Mouse (Mus musculus) heart, embryonic 15.5 days (tissue): ENCODE measurements around the gene Bicd2. TPM values are rescaled to one million over a fixed set of nuclear protein-coding genes. Genes with fewer than 3 reads are reported as not detected.
"Not testable (repeated sequence)": the region's sequence is repeated elsewhere in the genome, so short reads cannot be mapped to it uniquely, and the experiment has no call there.

Source experiments
- ATAC-seq: fragments of 200-750 bp; cut with Nextera tagmentation; replicated peaks from 2 replicates; pipeline ENCODE4 v1.8.0; 2017; ENCODE audit warnings: low read depth, moderate TSS enrichment; ENCODE audit not compliant: insufficient number of reproducible peaks, insufficient read depth, low FRiP score
- H3K27ac ChIP-seq: fragments of 300-500 bp; sonication (generic); 2 replicates; pipeline ENCODE4 v1.5.1; 2015; ENCODE audit warnings: mild to moderate bottlenecking, inconsistent platforms
- H3K27me3 ChIP-seq: fragments of 300-500 bp; sonication (generic); 2 replicates; pipeline ENCODE4 v1.6.1; 2015; ENCODE audit warnings: inconsistent platforms
- H3K36me3 ChIP-seq: fragments of 300-500 bp; sonication (generic); 2 replicates; pipeline ENCODE4 v1.6.1; 2015; ENCODE audit warnings: mild to moderate bottlenecking, inconsistent platforms
- H3K4me1 ChIP-seq: fragments of 300-500 bp; sonication (generic); replicated peaks from 2 replicates; pipeline ENCODE4 v1.6.1; 2015; ENCODE audit warnings: inconsistent platforms
- H3K4me2 ChIP-seq: fragments of 300-500 bp; sonication (generic); 2 replicates; pipeline ENCODE4 v1.6.1; 2015; ENCODE audit warnings: inconsistent platforms, mild to moderate bottlenecking, moderate library complexity
- H3K4me3 ChIP-seq: fragments of 300-500 bp; sonication (generic); 2 replicates; pipeline ENCODE4 v1.5.1; 2015; ENCODE audit warnings: mild to moderate bottlenecking, inconsistent platforms
- H3K9ac ChIP-seq: fragments of 300-500 bp; sonication (generic); 2 replicates; pipeline ENCODE4 v1.6.1; 2015; ENCODE audit warnings: mild to moderate bottlenecking, inconsistent platforms
- H3K9me3 ChIP-seq: fragments of 300-500 bp; sonication (generic); replicated peaks from 2 replicates; pipeline ENCODE4 v1.6.1; 2016; ENCODE audit warnings: inconsistent platforms
- WGBS: fragments of 180-500 bp; shearing (Covaris S2); methylation state at CpG from one replicate; pipeline ENCODE4 v1.1.7; 2015; ENCODE audit warnings: mixed read lengths; 5-methylcytosine and 5-hydroxymethylcytosine counted together
- polyA plus RNA-seq: library from polyadenylated mRNA; unstranded; fragments of >200 nt; fragmentation: Nextera tagmentation; extraction: Ambion mirVana; gene quantifications from 2 replicates; pipeline ENCODE4 v1.2.1, GENCODE M21; 2015

Gene Bicd2
- polyA plus RNA-seq, 1 experiment from 2014 or later: 47.4 TPM

GRCm38 (mm10) chr13:49362804-49363203 lies 21.4 kb downstream of the Bicd2 start:
- no peak for ATAC-seq
- H3K27me3 ChIP-seq: no peaks in the 10 kb centered on the region
- H3K27ac ChIP-seq: peak overlapping the region; percentile 87
- H3K36me3 ChIP-seq: no peaks in the 10 kb centered on the region
- H3K4me1 ChIP-seq: peaks cover 68% of the 10 kb centered on the region
- H3K9ac ChIP-seq: no peak overlapping the region
- no peaks in the 10 kb centered on the region for H3K9me3 ChIP-seq
- no peak overlapping the region for H3K4me2 ChIP-seq
- WGBS: 65% methylated on average over 2 of the region's 2 CpGs
- no peak overlapping the region for H3K4me3 ChIP-seq

- 68% methylated on average over 2 of the region's 2 CpGs for WGBS
- H3K9me3 ChIP-seq: no peaks in the 10 kb centered on the region
- no peak overlapping the region for H3K4me3 ChIP-seq
- no peaks in the 10 kb centered on the region for H3K27me3 ChIP-seq
- peaks cover 83% of the 10 kb centered on the region for H3K4me1 ChIP-seq
- H3K36me3 ChIP-seq: peaks cover 4% of the 10 kb centered on the region; the same call in 1 of the 2 replicates
- H3K4me2 ChIP-seq: no peak overlapping the region
- no peak for ATAC-seq
- no peak overlapping the region for H3K27ac ChIP-seq
- H3K9ac ChIP-seq: no peak overlapping the region
Observed at GRCm38 (mm10) chr13:49364716-49365115, 23.3 kb downstream of the Bicd2 start.

- Histone ChIP-seq H3K4me3 (no peak overlapping the region), H3K4me1 (peaks cover 84% of the 10 kb centered on the region), H3K27ac (no peak overlapping the region), H3K27me3 (no peaks in the 10 kb centered on the region), H3K36me3 (peaks cover 10% of the 10 kb centered on the region; the same call in 1 of the 2 replicates), H3K4me2 (no peak overlapping the region), H3K9me3 (no peaks in the 10 kb centered on the region), H3K9ac (no peak overlapping the region)
- no peak for ATAC-seq
- 68% methylated on average over 4 of the region's 4 CpGs for WGBS
Observed at GRCm38 (mm10) chr13:49367657-49368440, 26.5 kb downstream of the Bicd2 start.

GRCm38 (mm10) chr13:49369404-49369803 lies 28.0 kb downstream of the Bicd2 start:
- no peak for ATAC-seq
- Histone ChIP-seq H3K4me3 (no peak overlapping the region), H3K9ac (no peak overlapping the region), H3K4me1 (peaks cover 72% of the 10 kb centered on the region), H3K36me3 (peaks cover 10% of the 10 kb centered on the region; the same call in 1 of the 2 replicates), H3K27me3 (no peaks in the 10 kb centered on the region), H3K4me2 (no peak overlapping the region), H3K27ac (no peak overlapping the region), H3K9me3 (no peaks in the 10 kb centered on the region)
- 84% methylated on average over 10 of the region's 10 CpGs for WGBS

- H3K4me1 ChIP-seq: peaks cover 67% of the 10 kb centered on the region
- H3K4me3 ChIP-seq, H3K9me3 ChIP-seq, H3K27me3 ChIP-seq, ATAC-seq, H3K4me2 ChIP-seq, H3K9ac ChIP-seq: not testable (repeated sequence)
- 67% methylated on average over 6 of the region's 6 CpGs for WGBS
- H3K27ac ChIP-seq: peak overlapping the region; percentile 84
- peaks cover 13% of the 10 kb centered on the region for H3K36me3 ChIP-seq
Observed at GRCm38 (mm10) chr13:49370216-49370615, 28.8 kb downstream of the Bicd2 start.

- WGBS: 48% methylated on average over 5 of the region's 5 CpGs
- ATAC-seq, H3K9ac ChIP-seq, H3K4me3 ChIP-seq, H3K9me3 ChIP-seq, H3K4me2 ChIP-seq, H3K27me3 ChIP-seq: not testable (repeated sequence)
- Histone ChIP-seq H3K36me3 (peaks cover 17% of the 10 kb centered on the region), H3K4me1 (peaks cover 65% of the 10 kb centered on the region), H3K27ac (peak overlapping the region; percentile 84)
Observed at GRCm38 (mm10) chr13:49370916-49371315, 29.5 kb downstream of the Bicd2 start.

- Histone ChIP-seq H3K27me3 (no peaks in the 10 kb centered on the region), H3K27ac (peak overlapping the region; percentile 84), H3K9ac (no peak overlapping the region), H3K4me2 (no peak overlapping the region), H3K9me3 (no peaks in the 10 kb centered on the region), H3K36me3 (peaks cover 22% of the 10 kb centered on the region), H3K4me1 (peaks cover 61% of the 10 kb centered on the region), H3K4me3 (no peak overlapping the region)
- ATAC-seq: peak; percentile 90
- 33% methylated on average over 3 of the region's 3 CpGs for WGBS
Observed at GRCm38 (mm10) chr13:49371428-49371899, 30.1 kb downstream of the Bicd2 start.

GRCm38 (mm10) chr13:49372370-49373060 lies 31.1 kb downstream of the Bicd2 start:
- no peaks in the 10 kb centered on the region for H3K27me3 ChIP-seq
- no peaks in the 10 kb centered on the region for H3K9me3 ChIP-seq
- peaks cover 55% of the 10 kb centered on the region for H3K4me1 ChIP-seq
- peaks cover 33% of the 10 kb centered on the region for H3K36me3 ChIP-seq
- no peak overlapping the region for H3K4me3 ChIP-seq
- H3K27ac ChIP-seq: peak overlapping the region; percentile 84
- H3K4me2 ChIP-seq: no peak overlapping the region
- no peak overlapping the region for H3K9ac ChIP-seq
- 79% methylated on average over 9 of the region's 9 CpGs for WGBS
- ATAC-seq: no peak

GRCm38 (mm10) chr13:49374304-49374703 lies 32.9 kb downstream of the Bicd2 start:
- H3K4me1 ChIP-seq: peaks cover 39% of the 10 kb centered on the region
- 72% methylated on average over 6 of the region's 6 CpGs for WGBS
- no peaks in the 10 kb centered on the region for H3K27me3 ChIP-seq

GRCm38 (mm10) chr13:49374730-49375129 lies 33.3 kb downstream of the Bicd2 start:
- no peak for ATAC-seq

More at GRCm38 (mm10) chr13:49374304-49374703, 32.9 kb downstream of the Bicd2 start:
- H3K9ac ChIP-seq: no peak overlapping the region
- H3K4me3 ChIP-seq: no peak overlapping the region
- no peak for ATAC-seq
- H3K4me2 ChIP-seq: no peak overlapping the region
- no peak overlapping the region for H3K27ac ChIP-seq
- H3K9me3 ChIP-seq: no peaks in the 10 kb centered on the region
- H3K36me3 ChIP-seq: peaks cover 50% of the 10 kb centered on the region

GRCm38 (mm10) chr13:49377608-49378007 lies 36.2 kb downstream of the Bicd2 start:
- Histone ChIP-seq H3K4me1 (peaks cover 21% of the 10 kb centered on the region), H3K4me2 (no peak overlapping the region), H3K36me3 (peaks cover 68% of the 10 kb centered on the region), H3K9ac (no peak overlapping the region), H3K4me3 (no peak overlapping the region), H3K27ac (no peak overlapping the region), H3K27me3 (no peaks in the 10 kb centered on the region), H3K9me3 (no peaks in the 10 kb centered on the region)
- no peak for ATAC-seq
- 75% methylated on average over 6 of the region's 6 CpGs for WGBS

More at GRCm38 (mm10) chr13:49374730-49375129, 33.3 kb downstream of the Bicd2 start:
- Histone ChIP-seq H3K27ac (no peak overlapping the region), H3K4me1 (peaks cover 35% of the 10 kb centered on the region), H3K36me3 (peaks cover 50% of the 10 kb centered on the region), H3K4me3 (no peak overlapping the region), H3K4me2 (no peak overlapping the region), H3K27me3 (no peaks in the 10 kb centered on the region), H3K9me3 (no peaks in the 10 kb centered on the region), H3K9ac (no peak overlapping the region)
- WGBS: 66% methylated on average over 6 of the region's 6 CpGs
